In genomic region chr13:107072345-107073038, GRCm38 (mm10) we compare ENCODE assay signal across 9 mouse cellular contexts. TPM values are rescaled to one million over a fixed set of nuclear protein-coding genes. Genes with fewer than 3 reads are reported as not detected.
A peak's percentile ranks its signal among the peaks of the same experiment; 100 is the strongest.
DNase-seq lines count a peak whose midpoint lies in the region; ATAC-seq and TF ChIP-seq lines count a peak whose summit lies in the region.
"Had no signal": no experiment of that assay in that cellular context is flagged by ENCODE, and none has a peak within 500 bp of the region (broad histone marks: within the 10 kb centered on the region; RNA-seq: fewer than 3 reads in every experiment).

No protein-coding gene starts in this region.

- peaks cover 11% of the 10 kb centered on the region; the same call in 1 of the 2 replicates for H3K4me1 ChIP-seq in heart, postnatal 0 days (ENCODE audit: control insufficient read depth, insufficient read depth)
- H3K4me1 ChIP-seq in embryonic facial prominence, embryonic 10.5 days: peaks cover 16% of the 10 kb centered on the region
- H3K4me1 ChIP-seq in hindbrain, embryonic 13.5 days (replicated peaks): peaks cover 15% of the 10 kb centered on the region
- peaks cover 16% of the 10 kb centered on the region for H3K4me1 ChIP-seq in midbrain, embryonic 13.5 days (replicated peaks)

- no peak overlapping the region for H3K27ac ChIP-seq in heart, postnatal 0 days (ENCODE audit: low read depth)
- H3K27ac ChIP-seq in embryonic facial prominence, embryonic 10.5 days (replicated peaks): 0 out of 2 replicates have a peak overlapping the region, but pooled peaks have one; percentile 63
- no peak overlapping the region for H3K27ac ChIP-seq in hindbrain, embryonic 13.5 days
- peak overlapping the region; percentile 78 for H3K27ac ChIP-seq in midbrain, embryonic 13.5 days

- H3K4me2 ChIP-seq in heart, postnatal 0 days (ENCODE audit: low read depth, low read length): peak overlapping the region; percentile 51
- peak overlapping the region; percentile 64 for H3K4me2 ChIP-seq in hindbrain, embryonic 13.5 days
- H3K4me2 ChIP-seq in midbrain, embryonic 13.5 days (replicated peaks): peak overlapping the region; percentile 67

- 41% methylated on average over 11 of the region's 11 CpGs for WGBS in heart, postnatal 0 days
- 24% methylated on average over 11 of the region's 11 CpGs for WGBS in embryonic facial prominence, embryonic 10.5 days
- 21% methylated on average over 11 of the region's 11 CpGs for WGBS in hindbrain, embryonic 13.5 days
- 7% methylated on average over 11 of the region's 11 CpGs for WGBS in midbrain, embryonic 13.5 days

- TF ChIP-seq EP300 in heart, postnatal 0 days (IDR thresholded peaks at IDR 0.05; ENCODE audit: low read depth): no peak

- H3K9ac ChIP-seq in heart, postnatal 0 days (replicated peaks; ENCODE audit: low read depth, low read length): 0 out of 2 replicates have a peak overlapping the region, but pooled peaks have one; percentile 27
- peak overlapping the region; percentile 69 for H3K9ac ChIP-seq in hindbrain, embryonic 13.5 days
- H3K9ac ChIP-seq in midbrain, embryonic 13.5 days (replicated peaks): peak overlapping the region; percentile 48

- no peaks in the 10 kb centered on the region for H3K27me3 ChIP-seq in heart, postnatal 0 days (ENCODE audit: control insufficient read depth, insufficient read depth, low read length)
- H3K27me3 ChIP-seq in embryonic facial prominence, embryonic 10.5 days (replicated peaks; ENCODE audit: low read depth, poor library complexity, severe bottlenecking): peaks cover 5% of the 10 kb centered on the region; the same call in 1 of the 2 replicates
- no peaks in the 10 kb centered on the region for H3K27me3 ChIP-seq in hindbrain, embryonic 13.5 days
- 0 out of 2 replicates have a peak, but pooled peaks cover 4% of the 10 kb centered on the region for H3K27me3 ChIP-seq in midbrain, embryonic 13.5 days

- no peak for DNase-seq in heart, postnatal 0 days (ENCODE audit: low spot score)
- DNase-seq in heart, adult 8-10 months (ENCODE audit: low spot score): no peak
- no peak for DNase-seq in embryonic facial prominence, embryonic 10.5 days (ENCODE audit: low spot score)
- DNase-seq in thymus, adult 18-20 months: no peak
- no peak for DNase-seq in spleen, postnatal 36 days (ENCODE audit: low spot score in 2 of 2)
- no peak for DNase-seq in urinary bladder, postnatal 36 days (ENCODE audit: low spot score in 2 of 2)

- no peaks in the 10 kb centered on the region for H3K36me3 ChIP-seq in heart, postnatal 0 days (replicated peaks; ENCODE audit: control insufficient read depth, insufficient read depth, low read length)
- H3K36me3 ChIP-seq in embryonic facial prominence, embryonic 10.5 days (replicated peaks): no peaks in the 10 kb centered on the region
- no peaks in the 10 kb centered on the region for H3K36me3 ChIP-seq in hindbrain, embryonic 13.5 days
- no peaks in the 10 kb centered on the region for H3K36me3 ChIP-seq in midbrain, embryonic 13.5 days

- no peaks in the 10 kb centered on the region for H3K9me3 ChIP-seq in heart, postnatal 0 days (replicated peaks; ENCODE audit: control insufficient read depth, low read length)
- H3K9me3 ChIP-seq in embryonic facial prominence, embryonic 10.5 days: no peaks in the 10 kb centered on the region
- no peaks in the 10 kb centered on the region for H3K9me3 ChIP-seq in hindbrain, embryonic 13.5 days
- no peaks in the 10 kb centered on the region for H3K9me3 ChIP-seq in midbrain, embryonic 13.5 days

- ATAC-seq in heart, postnatal 0 days (ENCODE audit: insufficient read depth, low read depth): no peak
- ATAC-seq in hindbrain, embryonic 13.5 days (ENCODE audit: low FRiP score): peak; percentile 81
- peak; percentile 82 for ATAC-seq in midbrain, embryonic 13.5 days
- ATAC-seq: Patski had no signal

- H3K4me3 ChIP-seq in heart, postnatal 0 days (ENCODE audit: low read depth, low read length): peak overlapping the region; percentile 32
- H3K4me3 ChIP-seq in embryonic facial prominence, embryonic 10.5 days: peak overlapping the region; percentile 51
- H3K4me3 ChIP-seq in hindbrain, embryonic 13.5 days: peak overlapping the region; percentile 37
- peak overlapping the region; percentile 39 for H3K4me3 ChIP-seq in midbrain, embryonic 13.5 days (replicated peaks)

- no peak for TF ChIP-seq CTCF in heart, postnatal 0 days (IDR thresholded peaks at IDR 0.05; ENCODE audit: low read depth)

RNA-seq across cellular contexts. Expression of gene Kif2a, which starts 50.6 kb away (rescaled TPM):
- total RNA-seq in heart, postnatal 0 days (2014; rRNA removed; ENCODE audit: low replicate concordance): 6.5 and 6.7 TPM in 2 replicates
- polyA plus RNA-seq in heart, postnatal 0 days (2015; fragmentation: Nextera tagmentation; extraction: Ambion mirVana): 11.7 and 13.0 TPM in 2 replicates
- 10 to 100 TPM; 30.4 to 34.2 (median 31.1) TPM for total RNA-seq in heart, adult 8-10 months (2022)
- 16.8 and 20.4 TPM in 2 replicates for polyA plus RNA-seq in embryonic facial prominence, embryonic 10.5 days (2016; fragmentation: Nextera tagmentation; extraction: Ambion mirVana)
- polyA plus RNA-seq in hindbrain, embryonic 13.5 days (2015; fragmentation: Nextera tagmentation; extraction: Ambion mirVana): 42.5 and 45.9 TPM in 2 replicates
- polyA plus RNA-seq in midbrain, embryonic 13.5 days (2015; fragmentation: Nextera tagmentation; extraction: Ambion mirVana): 35.1 and 36.2 TPM in 2 replicates

Comparison
In these comparisons a context has a peak if more than half of its experiments do, and no peak if none do; other contexts are left out.
1. H3K27ac ChIP-seq: peak in embryonic facial prominence, embryonic 10.5 days (single experiment) and midbrain, embryonic 13.5 days (single experiment); none in heart, postnatal 0 days (single experiment) and hindbrain, embryonic 13.5 days (single experiment).
2. Peak in every context shown above with its lines, with median percentiles within 50 percentile points of each other: H3K4me2 ChIP-seq, H3K4me3 ChIP-seq and H3K9ac ChIP-seq.